Mouse (Mus musculus) hindbrain, embryonic 13.5 days (tissue): ENCODE measurements at regions not wholly inside any gene's neighbourhood (a gene's known extent, or its start where the extent isn't known, plus 50 kb on each side); places are given as distances from the start of the nearest gene placed in this dataset.

Experiments
- ATAC-seq: fragments of 200-750 bp; cut with Nextera tagmentation; 2 replicates; pipeline ENCODE4 v1.8.0; 2017; ENCODE audit warnings: moderate TSS enrichment; ENCODE audit not compliant: low FRiP score
- H3K27ac ChIP-seq: fragments of 300-500 bp; sonication (generic); 2 replicates; pipeline ENCODE4 v1.5.1; 2015; ENCODE audit warnings: inconsistent platforms, mild to moderate bottlenecking, moderate library complexity
- H3K27me3 ChIP-seq: fragments of 300-500 bp; sonication (generic); 2 replicates; pipeline ENCODE4 v1.6.1; 2015; ENCODE audit warnings: mild to moderate bottlenecking, inconsistent platforms
- H3K36me3 ChIP-seq: fragments of 300-500 bp; sonication (generic); 2 replicates; pipeline ENCODE4 v1.6.1; 2015; ENCODE audit warnings: mild to moderate bottlenecking, inconsistent platforms
- H3K4me1 ChIP-seq: fragments of 300-500 bp; sonication (generic); replicated peaks from 2 replicates; pipeline ENCODE4 v1.6.1; 2015; ENCODE audit warnings: inconsistent platforms
- H3K4me2 ChIP-seq: fragments of 300-500 bp; sonication (generic); 2 replicates; pipeline ENCODE4 v1.6.1; 2015; ENCODE audit warnings: inconsistent platforms, mild to moderate bottlenecking, moderate library complexity
- H3K4me3 ChIP-seq: fragments of 300-500 bp; sonication (generic); 2 replicates; pipeline ENCODE4 v1.5.1; 2015; ENCODE audit warnings: mild to moderate bottlenecking, inconsistent platforms
- H3K9ac ChIP-seq: fragments of 300-500 bp; sonication (generic); 2 replicates; pipeline ENCODE4 v1.6.1; 2015; ENCODE audit warnings: mild to moderate bottlenecking, inconsistent platforms
- H3K9me3 ChIP-seq: fragments of 300-500 bp; sonication (generic); 2 replicates; pipeline ENCODE4 v1.6.1; 2016; ENCODE audit warnings: inconsistent platforms
- WGBS: fragments of 180-500 bp; shearing (Covaris S2); methylation state at CpG from one replicate; pipeline ENCODE4 v1.1.7; 2015; 5-methylcytosine and 5-hydroxymethylcytosine counted together

DNA sequence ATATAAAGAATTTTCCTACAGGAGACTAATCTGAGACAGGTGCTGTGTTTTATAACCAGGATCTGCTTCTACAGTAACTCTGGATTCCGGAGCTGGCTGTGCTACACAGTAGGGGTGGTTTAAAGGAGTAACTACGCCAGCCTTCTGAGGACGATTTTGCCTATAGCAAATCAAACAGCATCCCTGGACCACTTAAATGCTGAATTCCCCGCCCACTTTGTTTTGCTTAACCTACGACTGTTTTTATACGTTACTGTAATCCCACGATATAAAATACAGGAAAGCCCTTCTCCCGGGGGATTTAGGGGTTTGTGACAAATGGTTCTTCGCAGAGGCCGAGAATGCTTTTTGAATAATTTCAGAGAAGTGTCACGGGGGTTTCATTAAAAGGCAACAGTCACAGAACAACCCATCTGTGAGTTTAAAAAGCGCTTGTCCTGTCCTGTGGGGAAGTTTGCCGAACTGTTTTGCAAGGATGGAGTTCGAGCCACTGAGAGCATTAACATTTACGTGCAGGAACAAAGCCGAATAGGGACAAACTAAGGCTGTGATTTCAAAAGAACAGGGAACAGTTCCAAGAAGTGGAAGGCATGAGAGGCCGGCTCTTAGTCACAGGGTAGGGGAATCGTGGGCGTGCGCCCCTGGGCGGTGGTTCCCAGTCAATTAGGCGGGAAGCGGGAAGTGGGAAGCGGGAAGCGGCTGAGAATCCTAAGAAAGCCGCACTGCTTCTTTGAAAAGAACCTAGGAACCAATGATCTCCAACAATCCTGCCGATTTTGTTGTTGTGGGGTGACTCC, 49.7 kb upstream of the Hnrnpa3 start:
- peaks cover 22% of the 10 kb centered on the region for H3K4me1 ChIP-seq
- H3K9me3 ChIP-seq = no peaks in the 10 kb centered on the region
- no peak overlapping the region for H3K27ac ChIP-seq
- peak overlapping the region; percentile 52 for H3K4me2 ChIP-seq
- 12% methylated on average over 27 of the region's 27 CpGs for WGBS
- H3K9ac ChIP-seq = peak overlapping the region; percentile 43
- H3K27me3 ChIP-seq = peaks cover 40% of the 10 kb centered on the region
- ATAC-seq = no peak; the same call in 1 of the 2 replicates
- peak overlapping the region; percentile 27 for H3K4me3 ChIP-seq
- no peaks in the 10 kb centered on the region for H3K36me3 ChIP-seq
